Mouse (Mus musculus): ENCODE measurements around the gene Foxp2. TPM values are rescaled to one million over a fixed set of nuclear protein-coding genes. Genes with fewer than 3 reads are reported as not detected.

Gene Foxp2
- polyA plus RNA-seq, 1 experiment, result 2.1 TPM

DNA sequence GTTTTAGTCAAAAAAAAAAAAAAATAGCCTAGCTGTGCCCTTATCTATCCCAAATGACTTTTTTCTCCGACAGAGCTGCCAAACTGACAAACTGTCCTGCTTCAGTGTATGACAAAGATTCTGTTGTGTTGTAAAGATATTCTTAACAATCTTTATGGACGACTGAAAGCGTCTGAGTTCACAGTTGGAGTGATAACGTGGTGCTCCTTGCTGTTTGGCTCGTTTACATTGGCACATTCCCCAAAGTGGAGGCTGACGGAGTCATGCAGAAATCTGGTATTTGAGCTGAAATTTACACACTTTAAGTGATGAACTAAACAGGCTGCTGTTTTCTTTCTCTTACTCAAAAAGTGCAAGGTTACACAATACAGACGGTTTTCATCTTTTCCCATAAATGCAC lies 356.2 kb downstream of the Foxp2 start:
- Histone ChIP-seq H3K4me1 (ENCODE audit: control insufficient read depth, insufficient read depth, insufficient read length, low read length) (no peaks in the 10 kb centered on the region), H3K27ac (replicated peaks; ENCODE audit: low read depth, low read length) (no peak overlapping the region), H3K4me3 (ENCODE audit: insufficient read depth, low read depth, low read length) (no peak overlapping the region)

DNA sequence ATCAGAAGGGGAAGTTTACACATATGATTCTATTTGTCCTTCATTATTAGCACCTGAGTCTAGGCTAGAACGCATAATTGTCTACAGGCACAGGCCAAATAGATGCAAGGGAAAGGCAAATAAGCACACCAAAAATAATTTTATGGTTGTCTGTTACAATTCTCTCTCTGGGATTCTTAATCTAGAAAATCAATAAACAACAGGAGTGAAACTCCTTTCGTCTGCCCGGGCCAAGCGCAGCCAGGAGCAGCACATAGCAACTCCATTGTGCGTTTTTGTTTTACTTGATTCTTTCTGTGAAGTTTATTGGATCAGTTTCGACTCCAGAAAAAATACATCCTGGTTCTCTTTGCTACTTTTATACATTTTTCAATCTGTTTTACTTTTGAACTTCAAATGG lies 356.7 kb downstream of the Foxp2 start:
- no peaks in the 10 kb centered on the region for H3K4me1 ChIP-seq (ENCODE audit: control insufficient read depth, insufficient read depth, insufficient read length, low read length)
- no peak overlapping the region for H3K4me3 ChIP-seq (ENCODE audit: insufficient read depth, low read depth, low read length)
- no peak overlapping the region for H3K27ac ChIP-seq (replicated peaks; ENCODE audit: low read depth, low read length)

DNA sequence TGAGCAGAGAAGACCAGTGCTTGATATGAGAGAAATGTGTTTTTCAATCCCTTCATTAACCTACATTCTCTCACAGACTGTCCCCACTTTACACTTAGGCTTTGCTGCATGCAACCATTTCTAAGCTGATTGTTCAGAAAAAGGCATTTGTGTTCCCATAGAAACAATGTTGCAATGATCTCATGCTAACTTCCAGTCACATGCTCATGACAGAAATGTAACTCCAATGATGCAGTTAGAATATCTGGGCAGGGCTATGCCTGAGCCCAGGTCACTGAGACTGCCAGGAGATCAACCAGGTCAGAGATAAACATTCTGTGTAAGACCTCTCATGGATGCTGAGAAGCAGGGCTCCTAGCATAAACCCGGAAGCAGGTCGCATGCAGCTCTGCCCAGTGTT lies 367.0 kb downstream of the Foxp2 start:
- Histone ChIP-seq H3K4me1 (ENCODE audit: control insufficient read depth, insufficient read depth, insufficient read length, low read length) (no peaks in the 10 kb centered on the region), H3K4me3 (ENCODE audit: insufficient read depth, low read depth, low read length) (no peak overlapping the region), H3K27ac (replicated peaks; ENCODE audit: low read depth, low read length) (no peak overlapping the region)

GRCm38 (mm10) chr6:15285213-15285612 lies 384.1 kb downstream of the Foxp2 start:
- Histone ChIP-seq H3K4me3 (ENCODE audit: insufficient read depth, low read depth, low read length) (no peak overlapping the region), H3K4me1 (ENCODE audit: control insufficient read depth, insufficient read depth, insufficient read length, low read length) (no peaks in the 10 kb centered on the region), H3K27ac (replicated peaks; ENCODE audit: low read depth, low read length) (no peak overlapping the region)

GRCm38 (mm10) chr6:15294081-15294480 lies 392.9 kb downstream of the Foxp2 start:
- H3K27ac ChIP-seq (replicated peaks; ENCODE audit: low read depth, low read length), result no peak overlapping the region
- no peak overlapping the region for H3K4me3 ChIP-seq (ENCODE audit: insufficient read depth, low read depth, low read length)
- no peaks in the 10 kb centered on the region for H3K4me1 ChIP-seq (ENCODE audit: control insufficient read depth, insufficient read depth, insufficient read length, low read length)

- Histone ChIP-seq H3K4me3 (ENCODE audit: insufficient read depth, low read depth, low read length) (no peak overlapping the region), H3K27ac (replicated peaks; ENCODE audit: low read depth, low read length) (no peak overlapping the region), H3K4me1 (ENCODE audit: control insufficient read depth, insufficient read depth, insufficient read length, low read length) (peaks cover 2% of the 10 kb centered on the region; the same call in 1 of the 2 replicates)
Measured at GRCm38 (mm10) chr6:15299279-15299678, 398.1 kb downstream of the Foxp2 start.

- Histone ChIP-seq H3K4me1 (ENCODE audit: control insufficient read depth, insufficient read depth, insufficient read length, low read length) (no peaks in the 10 kb centered on the region), H3K4me3 (ENCODE audit: insufficient read depth, low read depth, low read length) (no peak overlapping the region), H3K27ac (replicated peaks; ENCODE audit: low read depth, low read length) (no peak overlapping the region)
Measured at GRCm38 (mm10) chr6:15310671-15311070, 409.5 kb downstream of the Foxp2 start.

GRCm38 (mm10) chr6:15316948-15317347 lies 415.8 kb downstream of the Foxp2 start:
- Histone ChIP-seq H3K4me1 (ENCODE audit: control insufficient read depth, insufficient read depth, insufficient read length, low read length) (no peaks in the 10 kb centered on the region), H3K27ac (replicated peaks; ENCODE audit: low read depth, low read length) (no peak overlapping the region), H3K4me3 (ENCODE audit: insufficient read depth, low read depth, low read length) (no peak overlapping the region)

DNA sequence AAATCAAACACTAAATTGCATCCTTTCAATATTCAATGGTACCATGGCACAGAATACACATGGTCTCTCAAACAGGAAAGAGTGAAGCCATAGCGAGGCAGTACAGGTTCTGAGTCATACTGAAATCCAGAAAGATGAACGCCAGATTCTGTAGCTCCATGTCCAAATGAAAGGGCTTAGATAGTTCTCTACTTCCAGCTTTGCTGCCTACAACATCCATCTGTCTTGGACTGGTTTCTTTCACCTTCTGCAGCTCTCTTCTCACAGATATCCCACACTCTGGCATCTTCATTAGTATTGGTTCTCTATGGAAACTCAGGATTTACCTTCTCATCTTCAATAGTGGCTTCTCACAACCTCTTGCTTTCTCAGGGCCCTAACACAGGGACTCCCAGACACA lies 417.2 kb downstream of the Foxp2 start:
- Histone ChIP-seq H3K4me3 (ENCODE audit: insufficient read depth, low read depth, low read length) (no peak overlapping the region), H3K27ac (replicated peaks; ENCODE audit: low read depth, low read length) (no peak overlapping the region), H3K4me1 (ENCODE audit: control insufficient read depth, insufficient read depth, insufficient read length, low read length) (no peaks in the 10 kb centered on the region)

DNA sequence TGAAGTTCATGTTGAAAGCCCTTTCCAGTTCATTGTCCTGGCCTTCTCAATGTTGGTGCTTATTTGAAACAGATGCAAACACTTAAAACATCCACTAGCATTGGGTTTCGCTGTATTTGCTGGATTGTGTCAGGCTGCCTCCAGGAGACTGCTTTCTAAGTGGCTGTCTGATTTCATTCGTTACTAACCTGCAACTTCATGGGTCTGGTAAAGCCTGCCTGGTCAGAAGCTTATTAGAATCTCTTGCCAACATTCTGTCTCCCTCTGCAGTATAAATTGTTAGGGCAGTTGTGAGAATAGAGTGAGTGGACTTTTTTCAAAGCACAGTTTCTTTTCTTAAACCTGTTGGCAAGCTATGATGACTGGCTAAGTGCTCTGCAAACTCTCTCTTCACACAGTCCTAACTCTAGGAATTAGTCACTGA lies 420.4 kb downstream of the Foxp2 start:
- H3K4me1 ChIP-seq (ENCODE audit: control insufficient read depth, insufficient read depth, insufficient read length, low read length), result no peaks in the 10 kb centered on the region
- H3K27ac ChIP-seq (replicated peaks; ENCODE audit: low read depth, low read length), result no peak overlapping the region
- H3K4me3 ChIP-seq (ENCODE audit: insufficient read depth, low read depth, low read length), result no peak overlapping the region

DNA sequence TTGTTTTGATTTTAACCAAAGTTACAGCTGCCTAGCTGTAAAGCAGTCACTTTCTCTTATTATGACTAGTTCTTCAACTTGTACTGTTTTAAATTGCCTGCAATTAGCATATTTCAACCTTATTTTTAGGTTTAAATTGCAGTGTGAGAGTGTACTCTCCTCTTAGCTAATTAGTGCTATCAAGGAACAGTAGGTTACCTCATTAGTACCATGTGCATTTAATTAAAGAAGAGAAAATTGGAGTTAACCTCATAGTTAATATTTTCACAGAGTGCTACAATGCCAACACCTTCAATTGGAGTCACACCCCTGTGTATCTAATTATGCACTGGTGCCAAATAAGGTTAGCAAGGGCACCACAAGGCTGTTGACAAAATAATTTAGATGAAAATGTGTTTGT lies 421.9 kb downstream of the Foxp2 start:
- H3K4me1 ChIP-seq (ENCODE audit: control insufficient read depth, insufficient read depth, insufficient read length, low read length), result no peaks in the 10 kb centered on the region
- no peak overlapping the region for H3K27ac ChIP-seq (replicated peaks; ENCODE audit: low read depth, low read length)
- H3K4me3 ChIP-seq (ENCODE audit: insufficient read depth, low read depth, low read length), result no peak overlapping the region

DNA sequence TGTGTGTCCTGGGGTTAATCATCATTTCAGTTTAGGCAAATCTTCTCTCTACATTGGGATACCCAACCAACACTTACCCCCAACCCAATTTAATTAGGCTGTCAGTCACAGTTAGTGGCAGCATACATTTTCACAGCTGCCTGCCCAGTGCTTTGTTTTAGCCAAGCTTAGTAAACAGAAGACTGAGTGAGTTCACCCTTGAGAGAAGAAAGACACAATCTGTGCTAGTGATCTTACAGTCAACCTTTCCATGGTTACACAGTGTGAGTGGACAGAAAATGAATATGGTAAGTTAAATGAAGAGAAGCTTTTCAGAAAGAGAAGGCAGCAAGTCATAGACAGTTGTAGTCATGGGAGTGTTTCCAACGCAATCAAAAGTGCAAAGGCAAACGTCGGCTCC lies 446.6 kb downstream of the Foxp2 start:
- Histone ChIP-seq H3K27ac (replicated peaks; ENCODE audit: low read depth, low read length) (no peak overlapping the region), H3K4me3 (ENCODE audit: insufficient read depth, low read depth, low read length) (no peak overlapping the region), H3K4me1 (ENCODE audit: control insufficient read depth, insufficient read depth, insufficient read length, low read length) (no peaks in the 10 kb centered on the region)

GRCm38 (mm10) chr6:15355852-15356251 lies 454.7 kb downstream of the Foxp2 start:
- H3K4me3 ChIP-seq (ENCODE audit: insufficient read depth, low read depth, low read length), result no peak overlapping the region
- H3K27ac ChIP-seq (replicated peaks; ENCODE audit: low read depth, low read length), result no peak overlapping the region
- H3K4me1 ChIP-seq (ENCODE audit: control insufficient read depth, insufficient read depth, insufficient read length, low read length), result no peaks in the 10 kb centered on the region

GRCm38 (mm10) chr6:15370281-15370680 lies 469.1 kb downstream of the Foxp2 start:
- H3K4me1 ChIP-seq (ENCODE audit: control insufficient read depth, insufficient read depth, insufficient read length, low read length), result no peaks in the 10 kb centered on the region
- H3K4me3 ChIP-seq (ENCODE audit: insufficient read depth, low read depth, low read length), result no peak overlapping the region
- H3K27ac ChIP-seq (replicated peaks; ENCODE audit: low read depth, low read length), result no peak overlapping the region

- Histone ChIP-seq H3K4me3 (ENCODE audit: insufficient read depth, low read depth, low read length) (no peak overlapping the region), H3K4me1 (ENCODE audit: control insufficient read depth, insufficient read depth, insufficient read length, low read length) (no peaks in the 10 kb centered on the region), H3K27ac (replicated peaks; ENCODE audit: low read depth, low read length) (no peak overlapping the region)
Measured at GRCm38 (mm10) chr6:15370827-15371226, 469.7 kb downstream of the Foxp2 start.

DNA sequence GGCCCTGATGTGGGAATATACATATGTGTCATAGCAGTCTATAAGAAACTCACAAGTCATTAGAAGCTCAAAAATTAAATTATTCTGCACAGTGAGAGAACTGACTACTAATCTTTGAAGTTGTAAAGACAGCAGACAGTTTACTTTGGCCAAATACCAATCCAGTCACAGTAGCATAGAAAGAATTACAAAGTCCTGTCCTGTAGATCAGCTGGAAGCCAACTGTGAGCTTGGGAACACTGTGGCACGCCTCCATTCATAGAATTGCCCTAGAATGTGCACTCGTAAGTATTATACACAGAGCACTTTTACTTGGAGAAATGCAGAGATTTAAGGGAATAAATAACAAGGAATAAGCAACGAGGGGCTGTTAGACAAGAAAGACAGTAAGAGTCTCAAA lies 472.5 kb downstream of the Foxp2 start:
- Histone ChIP-seq H3K27ac (replicated peaks; ENCODE audit: low read depth, low read length) (no peak overlapping the region), H3K4me1 (ENCODE audit: control insufficient read depth, insufficient read depth, insufficient read length, low read length) (no peaks in the 10 kb centered on the region), H3K4me3 (ENCODE audit: insufficient read depth, low read depth, low read length) (no peak overlapping the region)

DNA sequence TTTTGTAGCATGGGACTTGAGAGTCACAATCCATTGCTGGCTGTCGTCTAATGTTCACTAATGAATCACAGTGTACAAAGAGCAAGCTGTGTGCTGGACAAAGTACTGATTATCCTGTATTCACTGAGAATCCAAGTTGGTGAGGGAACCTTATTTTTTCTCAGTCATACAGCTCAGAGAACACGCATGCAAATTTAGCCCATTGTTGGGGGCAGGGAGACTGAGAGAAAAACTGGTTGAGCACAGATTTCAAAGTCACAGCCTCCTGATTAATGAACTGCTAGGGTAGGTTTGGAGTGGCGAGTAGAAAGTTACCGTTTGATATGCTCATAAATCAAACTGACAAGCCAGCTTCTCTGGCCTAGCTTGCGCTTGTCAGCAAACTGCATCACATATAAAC lies 477.1 kb downstream of the Foxp2 start:
- H3K4me3 ChIP-seq (ENCODE audit: insufficient read depth, low read depth, low read length), result no peak overlapping the region
- no peak overlapping the region for H3K27ac ChIP-seq (replicated peaks; ENCODE audit: low read depth, low read length)
- no peaks in the 10 kb centered on the region for H3K4me1 ChIP-seq (ENCODE audit: control insufficient read depth, insufficient read depth, insufficient read length, low read length)

Data from brown adipose tissue, adult 24 weeks (tissue).